Mouse (Mus musculus) liver, postnatal 0 days (tissue): ENCODE results near the gene Sec62. TPM values are rescaled to one million over a fixed set of nuclear protein-coding genes. Genes with fewer than 3 reads are reported as not detected.

Experiments
- ATAC-seq: fragments of 200-750 bp; cut with Nextera tagmentation; 2 replicates; pipeline ENCODE4 v1.8.0; 2017; ENCODE audit warnings: mild to moderate bottlenecking, moderate library complexity
- DNase-seq: peaks from one replicate; pipeline ENCODE4 v3.0.0-alpha.2; 2016
- H3K27ac ChIP-seq: fragments of 300-500 bp; sonication (generic); 2 replicates; pipeline ENCODE4 v1.5.1; 2014; ENCODE audit warnings: antibody characterized with exemption, moderate library complexity, mild to moderate bottlenecking, low read depth
- H3K27me3 ChIP-seq: fragments of 300-500 bp; sonication (generic); 2 replicates; pipeline ENCODE4 v1.6.1; 2014; ENCODE audit warnings: low read length, control low read depth, mixed read lengths; ENCODE audit not compliant: insufficient read depth
- H3K36me3 ChIP-seq: fragments of 300-500 bp; sonication (generic); replicated peaks from 2 replicates; pipeline ENCODE4 v1.6.1; 2014; ENCODE audit warnings: mild to moderate bottlenecking, control low read depth, low read length, moderate library complexity, mixed read lengths; ENCODE audit not compliant: insufficient read depth
- H3K4me1 ChIP-seq: fragments of 300-500 bp; sonication (generic); 2 replicates; pipeline ENCODE4 v1.6.1; 2014; ENCODE audit warnings: antibody characterized with exemption, mild to moderate bottlenecking, control low read depth; ENCODE audit not compliant: insufficient read depth
- H3K4me2 ChIP-seq: fragments of 300-500 bp; sonication (generic); 2 replicates; pipeline ENCODE4 v1.6.1; 2014; ENCODE audit warnings: low read depth, mild to moderate bottlenecking, low read length, moderate library complexity, mixed read lengths
- H3K4me3 ChIP-seq: fragments of 300-500 bp; sonication (generic); 2 replicates; pipeline ENCODE4 v1.5.1; 2014; ENCODE audit warnings: low read depth, low read length
- H3K9ac ChIP-seq: fragments of 300-500 bp; sonication (generic); replicated peaks from 2 replicates; pipeline ENCODE4 v1.6.1; 2014; ENCODE audit warnings: mild to moderate bottlenecking, moderate library complexity
- H3K9me3 ChIP-seq: fragments of 300-500 bp; sonication (generic); 2 replicates; pipeline ENCODE4 v1.6.1; 2016; ENCODE audit warnings: mild to moderate bottlenecking, control low read depth, low read length, mixed read lengths
- CTCF ChIP-seq: sonication (generic); IDR thresholded peaks from 2 replicates; pipeline ENCODE4 v1.5.1; 2016; ENCODE audit warnings: antibody characterized with exemption, low read depth
- EP300 ChIP-seq: IDR thresholded peaks from 2 replicates; pipeline ENCODE4 v1.6.1; 2016; ENCODE audit warnings: antibody characterized with exemption, low read depth, mild to moderate bottlenecking
- WGBS: fragments of 180-500 bp; shearing (Covaris S2); extraction: QIAGEN DNeasy Blood & Tissue Kit; methylation state at CpG from one replicate; pipeline ENCODE4 v1.1.7; 2014; ENCODE audit not compliant: insufficient replicate concordance; 5-methylcytosine and 5-hydroxymethylcytosine counted together
- polyA plus RNA-seq: library from polyadenylated mRNA; unstranded; fragments of >200 nt; fragmentation: Nextera tagmentation; extraction: Ambion mirVana; gene quantifications from 2 replicates; pipeline ENCODE4 v1.2.1, GENCODE M21; 2015

The Sec62 gene
- polyA plus RNA-seq, 1 experiment from 2014 or later = 90.8 TPM

DNA sequence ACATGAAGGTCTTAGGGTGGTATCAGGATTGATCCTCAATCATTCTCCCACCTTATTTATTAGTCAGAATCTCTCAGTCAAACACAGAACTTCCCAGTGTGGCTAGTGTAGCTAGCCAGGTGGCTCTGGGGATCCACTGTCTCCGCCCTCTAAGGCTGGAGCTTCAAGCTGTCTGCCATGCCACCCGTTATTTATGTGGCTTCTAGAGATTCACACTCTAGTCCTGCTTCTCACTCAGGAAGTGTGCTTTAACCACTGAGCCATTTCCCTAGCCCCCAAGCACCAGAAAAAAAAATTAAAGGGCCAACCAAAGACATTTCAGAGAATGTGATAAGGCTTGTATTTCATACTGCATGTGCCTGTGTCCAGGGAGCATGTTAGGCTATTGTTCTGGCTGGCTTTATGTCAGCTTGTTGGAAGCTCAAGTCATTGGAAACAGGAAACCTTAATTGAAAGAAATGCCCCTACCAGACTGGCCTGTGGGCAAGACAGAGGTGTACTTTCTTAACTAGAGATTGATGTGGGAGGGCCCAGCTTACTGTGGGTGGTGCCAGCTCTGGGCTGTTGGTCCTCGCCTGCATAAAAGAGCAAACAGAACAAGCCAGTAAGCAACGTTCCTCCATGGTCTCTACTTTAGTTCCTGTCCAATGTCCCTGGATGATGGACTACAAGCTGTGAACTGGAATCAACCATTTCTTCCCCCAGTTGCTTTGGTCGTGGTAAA, 71.2 kb downstream of the Sec62 start:
- H3K27me3 ChIP-seq = no peaks in the 10 kb centered on the region
- H3K9ac ChIP-seq = no peak overlapping the region
- no peaks in the 10 kb centered on the region for H3K36me3 ChIP-seq
- ATAC-seq = no peak
- no peak for DNase-seq
- H3K27ac ChIP-seq = peak overlapping the region; percentile 41; the same call in 1 of the 2 replicates
- WGBS = 39% methylated on average over 5 of the region's 5 CpGs
- peaks cover 11% of the 10 kb centered on the region for H3K4me1 ChIP-seq
- H3K4me2 ChIP-seq = no peak overlapping the region
- H3K9me3 ChIP-seq = no peaks in the 10 kb centered on the region
- H3K4me3 ChIP-seq = no peak overlapping the region
- no peak for TF ChIP-seq CTCF
- no peak for TF ChIP-seq EP300

DNA sequence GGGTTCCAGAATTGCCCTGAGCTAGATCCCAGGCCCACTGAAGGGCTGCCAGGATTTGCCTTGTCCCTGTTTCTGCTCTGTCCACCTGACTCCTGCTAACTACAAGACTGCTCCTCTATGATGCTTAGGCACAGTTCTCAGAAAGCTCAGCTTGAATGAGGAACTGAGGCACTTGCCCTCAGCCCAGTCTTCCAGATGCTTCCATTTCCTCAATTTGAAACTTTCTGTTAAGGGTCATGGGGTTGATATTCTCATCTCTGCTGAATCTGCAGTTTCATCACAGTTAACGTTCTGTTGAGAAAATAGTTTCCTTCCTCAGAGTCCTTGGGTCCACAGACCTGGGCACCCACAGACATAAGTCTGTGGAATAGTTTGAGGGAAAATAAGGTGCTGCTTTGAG, 72.0 kb downstream of the Sec62 start:
- H3K9me3 ChIP-seq = no peaks in the 10 kb centered on the region
- no peak overlapping the region for H3K4me2 ChIP-seq
- H3K4me1 ChIP-seq = peaks cover 11% of the 10 kb centered on the region
- ATAC-seq = peak; percentile 58
- WGBS = 28% methylated on average over 1 of the region's 1 CpGs
- H3K4me3 ChIP-seq = no peak overlapping the region
- peak overlapping the region; percentile 41; the same call in 1 of the 2 replicates for H3K27ac ChIP-seq
- TF ChIP-seq CTCF (no peak), EP300 (no peak)
- H3K27me3 ChIP-seq = no peaks in the 10 kb centered on the region
- no peak overlapping the region for H3K9ac ChIP-seq
- H3K36me3 ChIP-seq = no peaks in the 10 kb centered on the region
- DNase-seq = no peak

DNA sequence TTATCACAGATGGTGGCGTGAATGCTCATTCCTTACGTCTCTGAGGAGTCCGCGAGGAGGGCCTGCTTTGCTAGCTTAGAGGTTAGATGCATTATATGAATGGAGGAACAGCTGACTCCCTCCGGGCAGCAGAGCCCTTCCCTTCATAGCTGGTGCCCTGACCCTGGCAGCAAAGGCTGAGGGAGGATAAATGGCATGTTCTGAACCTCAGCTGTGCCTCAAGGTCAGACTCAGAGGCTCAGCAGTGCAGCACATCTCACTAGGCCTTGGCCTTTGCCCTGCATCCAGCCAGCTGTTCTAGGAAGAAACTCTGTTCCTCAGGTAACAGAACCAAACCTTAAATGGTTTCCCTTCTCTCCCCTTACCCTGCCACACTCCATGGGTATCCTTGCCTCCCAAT, 75.5 kb downstream of the Sec62 start:
- no peak for TF ChIP-seq EP300
- TF ChIP-seq CTCF = no peak
- 75% methylated on average over 5 of the region's 5 CpGs for WGBS

DNA sequence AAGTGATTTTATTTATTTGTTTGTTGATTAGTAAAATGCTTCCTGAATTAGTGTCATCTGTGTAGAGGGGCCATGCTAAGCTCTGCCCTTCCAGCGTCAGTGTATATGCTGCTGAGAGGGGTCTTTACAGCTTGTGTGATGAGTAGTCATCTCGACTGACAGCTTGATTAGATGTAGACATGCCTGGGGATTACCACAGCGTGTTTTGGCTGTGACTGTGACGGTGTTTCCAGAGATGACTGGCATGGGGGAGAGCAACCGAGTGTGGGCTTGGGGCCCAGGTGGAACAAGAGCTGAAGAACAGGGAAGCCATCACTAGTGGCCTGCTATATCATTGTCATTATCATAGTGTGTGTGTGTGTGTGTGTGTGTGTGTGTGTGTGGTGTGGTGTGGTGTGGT, 76.0 kb downstream of the Sec62 start:
- H3K36me3 ChIP-seq = no peaks in the 10 kb centered on the region
- no peaks in the 10 kb centered on the region for H3K9me3 ChIP-seq
- no peaks in the 10 kb centered on the region for H3K27me3 ChIP-seq
- H3K4me1 ChIP-seq = peaks cover 14% of the 10 kb centered on the region
- DNase-seq (no peak), ATAC-seq (no peak)
- no peak overlapping the region for H3K4me2 ChIP-seq
- TF ChIP-seq CTCF = no peak
- TF ChIP-seq EP300 = no peak
- H3K4me3 ChIP-seq = no peak overlapping the region
- no peak overlapping the region for H3K9ac ChIP-seq
- 72% methylated on average over 5 of the region's 5 CpGs for WGBS
- H3K27ac ChIP-seq = no peak overlapping the region

More for the DNA sequence above, 75.5 kb downstream of the Sec62 start:
- DNase-seq (no peak), ATAC-seq (no peak)
- Histone ChIP-seq H3K27me3 (no peaks in the 10 kb centered on the region), H3K4me3 (no peak overlapping the region), H3K27ac (no peak overlapping the region), H3K4me2 (no peak overlapping the region), H3K9me3 (no peaks in the 10 kb centered on the region), H3K4me1 (peaks cover 17% of the 10 kb centered on the region), H3K36me3 (no peaks in the 10 kb centered on the region), H3K9ac (no peak overlapping the region)

DNA sequence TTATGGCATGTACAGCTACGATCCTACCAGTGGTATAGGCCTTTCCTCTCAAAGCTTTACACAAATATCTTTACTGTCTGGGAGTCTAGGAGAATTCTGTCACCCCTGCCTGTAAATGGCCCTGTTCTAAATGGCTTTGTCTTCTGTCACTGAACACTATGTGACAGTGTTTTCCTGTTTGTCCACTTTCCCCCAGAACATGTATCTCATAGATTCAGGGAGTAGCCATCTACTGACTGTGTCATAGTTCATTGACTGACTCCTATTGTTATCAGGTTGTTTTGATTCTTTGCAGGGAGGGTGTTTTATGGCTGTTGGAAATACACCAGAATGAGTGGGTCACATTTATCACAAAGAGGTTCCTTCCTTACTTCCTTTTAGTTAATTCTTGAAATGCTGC, 77.3 kb downstream of the Sec62 start:
- no peaks in the 10 kb centered on the region for H3K9me3 ChIP-seq
- H3K4me2 ChIP-seq = no peak overlapping the region
- no peak overlapping the region for H3K9ac ChIP-seq
- DNase-seq (no peak), ATAC-seq (peak; percentile 50; the same call in 1 of the 2 replicates)
- H3K27me3 ChIP-seq = no peaks in the 10 kb centered on the region
- 65% methylated on average over 1 of the region's 1 CpGs for WGBS
- H3K4me3 ChIP-seq = no peak overlapping the region
- no peaks in the 10 kb centered on the region for H3K36me3 ChIP-seq
- no peak overlapping the region for H3K27ac ChIP-seq
- TF ChIP-seq CTCF (no peak), EP300 (peak; percentile 24; the same call in 1 of the 2 replicates)
- H3K4me1 ChIP-seq = peaks cover 6% of the 10 kb centered on the region; the same call in 1 of the 2 replicates

Other genes with a start within 250 kb of the Sec62 start
- 0.85 and 0.89 TPM in 2 replicates for gene Mecom, start 244.9 kb upstream of the Sec62 start, polyA plus RNA-seq
- gene Actrt3, start 192.9 kb upstream of the Sec62 start, polyA plus RNA-seq = not detected in 2 replicates
- gene Mynn, start 190.8 kb upstream of the Sec62 start, polyA plus RNA-seq = 6.2 and 7.5 TPM in 2 replicates
- not detected in 2 replicates for gene Lrriq4, start 148.4 kb upstream of the Sec62 start, polyA plus RNA-seq
- 0.06 and 0.14 TPM in 2 replicates for gene Lrrc34, start 145.0 kb upstream of the Sec62 start, polyA plus RNA-seq
- gene Lrrc31, start 93.0 kb upstream of the Sec62 start, polyA plus RNA-seq = 0.06 TPM in 1 of 2 replicates, not detected in the other
- 0.04 TPM in 2 replicates for gene Samd7, start 46.6 kb upstream of the Sec62 start, polyA plus RNA-seq
- gene Gpr160, start 63.1 kb downstream of the Sec62 start, polyA plus RNA-seq = 5.4 and 5.9 TPM in 2 replicates
- gene Phc3, start 176.5 kb downstream of the Sec62 start, polyA plus RNA-seq = 1.4 TPM in 2 replicates
- 3.8 TPM in 2 replicates for gene Prkci, start 202.9 kb downstream of the Sec62 start, polyA plus RNA-seq